Mouse (Mus musculus): Measurements from ENCODE around the gene Fpr-rs4.

DNA sequence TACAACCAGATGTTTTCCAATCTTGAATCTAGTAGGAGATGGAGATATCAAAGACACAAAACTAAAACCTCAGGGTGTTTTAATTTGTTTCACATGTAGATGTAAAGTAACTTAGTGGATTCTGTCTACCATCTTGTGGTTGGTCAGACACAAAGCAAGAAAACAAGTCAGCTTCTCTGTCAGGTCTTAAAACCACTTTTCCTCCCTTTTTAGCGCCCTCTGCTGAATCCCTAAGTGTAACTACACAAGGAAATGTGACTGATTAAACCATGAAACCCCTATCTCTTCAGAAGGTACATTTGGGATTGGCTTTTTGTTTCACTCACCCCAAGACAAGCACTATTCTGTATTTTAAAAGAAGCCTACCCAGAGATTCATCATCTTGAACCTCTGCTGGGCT, 48.1 kb upstream of the Fpr-rs4 start:
- TF ChIP-seq POLR2A (IDR thresholded peaks at IDR 0.05; ENCODE audit: low read depth, low read length) (no peak), CTCF (IDR thresholded peaks at IDR 0.05; ENCODE audit: extremely low read depth, insufficient read depth, insufficient read length, insufficient replicate concordance) (no peak)
